Mouse (Mus musculus): ENCODE data around the gene Hbp1. TPM values are rescaled to one million over a fixed set of nuclear protein-coding genes. Genes with fewer than 3 reads are reported as not detected.

Hbp1 gene
- polyA plus RNA-seq, 1 experiment = 0.57 TPM

DNA sequence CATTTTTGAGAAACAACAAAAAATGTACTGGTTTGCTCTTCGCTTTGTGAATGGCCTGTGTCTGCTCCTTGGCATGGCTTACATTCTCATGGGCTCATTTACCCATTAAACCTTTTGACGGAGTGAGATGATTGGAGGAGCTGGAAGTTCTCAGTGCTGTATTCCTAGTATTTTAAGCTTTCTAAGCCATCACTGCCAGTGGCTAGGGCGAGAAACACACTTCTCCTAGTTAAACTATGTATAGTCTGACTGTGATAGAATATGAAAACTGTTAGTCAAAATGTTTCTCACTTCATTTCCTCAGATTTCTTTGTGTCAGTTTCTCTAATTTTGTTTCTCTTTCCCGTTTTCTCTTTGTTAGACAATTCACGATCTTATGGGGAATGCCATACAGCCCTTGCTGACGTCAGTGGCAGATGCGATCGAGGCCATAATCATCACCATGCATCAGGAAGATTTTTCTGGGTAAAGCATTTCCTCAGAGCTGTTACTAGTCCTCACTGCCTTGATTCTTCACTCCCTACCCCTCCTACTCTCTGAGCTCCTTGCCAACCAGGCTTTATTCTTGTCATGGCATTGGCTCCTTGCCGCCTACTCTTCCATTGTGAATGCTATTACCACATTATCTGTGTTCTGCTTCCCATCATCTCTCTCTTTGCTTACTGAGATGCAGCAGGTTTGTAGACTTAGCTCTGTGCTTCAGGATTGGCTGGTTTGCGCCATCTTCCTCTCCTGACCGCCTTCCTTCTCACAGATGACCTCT lies 64.3 kb downstream of the Hbp1 start:
- H3K27me3 ChIP-seq (ENCODE audit: control insufficient read depth) = no peaks in the 10 kb centered on the region
- no peak overlapping the region for H3K4me3 ChIP-seq (replicated peaks)
- H3K4me1 ChIP-seq (ENCODE audit: control insufficient read depth) = no peaks in the 10 kb centered on the region
- H3K9me3 ChIP-seq (ENCODE audit: control insufficient read depth, low read length) = no peaks in the 10 kb centered on the region
- peaks cover 6% of the 10 kb centered on the region for H3K36me3 ChIP-seq (ENCODE audit: control insufficient read depth)
- no peak for TF ChIP-seq GATA1 (IDR thresholded peaks at IDR 0.05; ENCODE audit: low read length)
- no peak for TF ChIP-seq TAL1 (IDR thresholded peaks at IDR 0.05; ENCODE audit: low read length)

GRCm38 (mm10) chr12:31885084-31885483 lies 65.3 kb downstream of the Hbp1 start:
- H3K9me3 ChIP-seq (ENCODE audit: control insufficient read depth, low read length) = no peaks in the 10 kb centered on the region
- TF ChIP-seq TAL1 (IDR thresholded peaks at IDR 0.05; ENCODE audit: low read length) (no peak), GATA1 (IDR thresholded peaks at IDR 0.05; ENCODE audit: low read length) (no peak)
- no peaks in the 10 kb centered on the region for H3K27me3 ChIP-seq (ENCODE audit: control insufficient read depth)
- no peak overlapping the region for H3K4me3 ChIP-seq (replicated peaks)
- no peaks in the 10 kb centered on the region for H3K4me1 ChIP-seq (ENCODE audit: control insufficient read depth)
- peaks cover 6% of the 10 kb centered on the region for H3K36me3 ChIP-seq (ENCODE audit: control insufficient read depth)

DNA sequence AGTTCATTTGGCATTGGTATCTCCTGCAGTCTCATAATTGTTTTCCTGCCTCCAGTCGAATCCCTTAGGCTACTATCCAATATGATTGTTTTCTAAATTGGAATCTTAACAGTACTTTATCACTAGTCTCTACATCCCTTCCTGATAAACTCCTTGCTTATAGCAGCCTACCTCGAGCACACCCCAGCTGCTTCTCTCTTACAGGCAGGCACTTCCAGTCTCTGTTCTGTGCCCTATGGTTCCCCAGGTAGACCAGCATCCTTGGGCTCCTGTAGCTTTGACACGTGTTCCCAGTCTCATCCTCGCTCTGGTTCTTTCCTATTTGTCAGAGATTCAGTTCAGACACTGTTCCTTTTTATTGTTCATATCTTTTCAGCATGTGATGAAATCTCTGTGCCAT lies 66.0 kb downstream of the Hbp1 start:
- no peaks in the 10 kb centered on the region for H3K4me1 ChIP-seq (ENCODE audit: control insufficient read depth)
- H3K36me3 ChIP-seq (ENCODE audit: control insufficient read depth) = peaks cover 6% of the 10 kb centered on the region
- TF ChIP-seq GATA1 (IDR thresholded peaks at IDR 0.05; ENCODE audit: low read length) = no peak
- no peak for TF ChIP-seq TAL1 (IDR thresholded peaks at IDR 0.05; ENCODE audit: low read length)
- H3K4me3 ChIP-seq (replicated peaks) = no peak overlapping the region
- no peaks in the 10 kb centered on the region for H3K27me3 ChIP-seq (ENCODE audit: control insufficient read depth)
- no peaks in the 10 kb centered on the region for H3K9me3 ChIP-seq (ENCODE audit: control insufficient read depth, low read length)

- H3K9me3 ChIP-seq (ENCODE audit: control insufficient read depth, low read length) = no peaks in the 10 kb centered on the region
- TF ChIP-seq TAL1 (IDR thresholded peaks at IDR 0.05; ENCODE audit: low read length) = no peak
- TF ChIP-seq GATA1 (IDR thresholded peaks at IDR 0.05; ENCODE audit: low read length) = no peak
These were observed 67.6 kb downstream of the Hbp1 start for GRCm38 (mm10) chr12:31882736-31883135.

DNA sequence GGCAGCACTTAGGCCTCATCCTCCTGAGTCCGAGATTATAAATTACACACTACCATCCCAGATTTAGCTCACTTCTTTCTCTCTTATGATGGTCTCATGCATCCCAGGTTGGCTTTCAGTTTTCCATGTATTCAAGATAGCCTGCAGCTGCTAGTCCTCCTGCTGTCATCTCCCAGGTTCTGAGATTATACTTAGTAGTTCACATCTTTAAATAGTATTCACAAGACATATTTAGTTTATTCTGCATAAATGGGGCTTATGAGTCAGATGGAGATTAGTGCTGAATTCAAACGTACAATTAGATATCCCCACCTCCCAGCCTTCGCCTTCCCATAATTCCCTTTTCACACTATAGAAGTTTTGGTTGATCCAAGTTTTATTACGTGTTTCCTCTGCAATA lies 73.6 kb downstream of the Hbp1 start:
- Histone ChIP-seq H3K36me3 (ENCODE audit: control insufficient read depth) (no peaks in the 10 kb centered on the region), H3K4me1 (ENCODE audit: control insufficient read depth) (no peaks in the 10 kb centered on the region), H3K9me3 (ENCODE audit: control insufficient read depth, low read length) (no peaks in the 10 kb centered on the region), H3K4me3 (replicated peaks) (no peak overlapping the region), H3K27me3 (ENCODE audit: control insufficient read depth) (no peaks in the 10 kb centered on the region)
- TF ChIP-seq TAL1 (IDR thresholded peaks at IDR 0.05; ENCODE audit: low read length) (no peak), GATA1 (IDR thresholded peaks at IDR 0.05; ENCODE audit: low read length) (no peak)

More at GRCm38 (mm10) chr12:31882736-31883135, 67.6 kb downstream of the Hbp1 start:
- H3K4me3 ChIP-seq (replicated peaks) = no peak overlapping the region
- H3K4me1 ChIP-seq (ENCODE audit: control insufficient read depth) = no peaks in the 10 kb centered on the region
- no peaks in the 10 kb centered on the region for H3K27me3 ChIP-seq (ENCODE audit: control insufficient read depth)
- H3K36me3 ChIP-seq (ENCODE audit: control insufficient read depth) = peaks cover 6% of the 10 kb centered on the region

Other genes starting within 250 kb of the Hbp1 start
- gene Gpr22, start 236.6 kb downstream of the Hbp1 start, polyA plus RNA-seq (2012) = not detected in 2 replicates
- gene Prkar2b, start 110.8 kb upstream of the Hbp1 start, polyA plus RNA-seq (2012) = 6.7 and 10.7 TPM in 2 replicates

Measured in erythroblast, embryonic 14.5 days (primary cell).